Mouse (Mus musculus): Measurements from ENCODE around the gene Nat8f2.
"Not testable (repeated sequence)": the region's sequence is repeated elsewhere in the genome, so short reads cannot be mapped to it uniquely, and the experiment has no call there.

Gene Nat8f2

GRCm38 (mm10) chr6:85869006-85869405 lies at the start of gene Nat8f2:
Gene Nat8f2, minus strand, starts transcription at chr6:85869158.
- peak; percentile 89 for DNase-seq

- DNase-seq = not testable (repeated sequence)
Observed at GRCm38 (mm10) chr6:85918341-85918740, 49.4 kb upstream of the Nat8f2 start.

GRCm38 (mm10) chr6:85916596-85916995 lies 47.6 kb upstream of the Nat8f2 start:
- no peak for DNase-seq

- peak; percentile 99 for DNase-seq
Observed at GRCm38 (mm10) chr6:85915539-85916513, 46.9 kb upstream of the Nat8f2 start, which contains the start of gene Nat8f1. Gene Nat8f1, minus strand, starts transcription at chr6:85915687.

GRCm38 (mm10) chr6:85915141-85915538 lies 46.2 kb upstream of the Nat8f2 start:
- no peak for DNase-seq

- no peak for DNase-seq
Observed at GRCm38 (mm10) chr6:85911587-85911986, 42.6 kb upstream of the Nat8f2 start, which contains the start of gene Tprkb. Gene Tprkb, plus strand, starts transcription at chr6:85911865.

- DNase-seq = no peak
Observed at GRCm38 (mm10) chr6:85909704-85910103, 40.7 kb upstream of the Nat8f2 start.

- no peak for DNase-seq
Observed at GRCm38 (mm10) chr6:85908341-85908740, 39.4 kb upstream of the Nat8f2 start.

- DNase-seq = peak; percentile 97
Observed at GRCm38 (mm10) chr6:85906911-85907351, 38.0 kb upstream of the Nat8f2 start.

GRCm38 (mm10) chr6:85904642-85905061 lies 35.7 kb upstream of the Nat8f2 start, which contains the start of gene Nat8f4:
Gene Nat8f4, minus strand, starts transcription at chr6:85904884.
- DNase-seq = peak; percentile 92

- peak; percentile 74 for DNase-seq
Observed at GRCm38 (mm10) chr6:85902303-85902702, 33.3 kb upstream of the Nat8f2 start.

GRCm38 (mm10) chr6:85898596-85899475 lies 29.9 kb upstream of the Nat8f2 start:
- peak; percentile 70 for DNase-seq

- peak; percentile 80 for DNase-seq
Observed at GRCm38 (mm10) chr6:85895061-85895648, 26.2 kb upstream of the Nat8f2 start.

- peak; percentile 23 for DNase-seq
Observed at GRCm38 (mm10) chr6:85888961-85889360, 20.0 kb upstream of the Nat8f2 start.

GRCm38 (mm10) chr6:85884311-85884710 lies 15.4 kb upstream of the Nat8f2 start:
- DNase-seq = peak; percentile 71

GRCm38 (mm10) chr6:85883246-85883645 lies 14.3 kb upstream of the Nat8f2 start:
- peak; percentile 74 for DNase-seq

- DNase-seq = peak; percentile 90
Observed at GRCm38 (mm10) chr6:85867726-85868690, 950 bp downstream of the Nat8f2 start.

GRCm38 (mm10) chr6:85866995-85867394 lies 2.0 kb downstream of the Nat8f2 start:
- peak; percentile 48 for DNase-seq

GRCm38 (mm10) chr6:85866166-85866565 lies 2.8 kb downstream of the Nat8f2 start:
- DNase-seq = peak; percentile 91

GRCm38 (mm10) chr6:85864900-85865639 lies 3.9 kb downstream of the Nat8f2 start:
- peak; percentile 86 for DNase-seq

All from heart, adult 11 months (tissue).